Mouse (Mus musculus) limb, embryonic 11.5 days (tissue): ENCODE measurements around the gene Ift140. TPM values are rescaled to one million over a fixed set of nuclear protein-coding genes. Genes with fewer than 3 reads are reported as not detected.
A peak's percentile ranks its signal among the peaks of the same experiment; 100 is the strongest.

Experiments
- ATAC-seq: fragments of 200-750 bp; cut with Nextera tagmentation; 2 replicates; pipeline ENCODE4 v1.8.0; 2017; ENCODE audit warnings: low read depth; ENCODE audit not compliant: insufficient number of reproducible peaks, low FRiP score, low TSS enrichment
- DNase-seq: peaks from one replicate; pipeline ENCODE4 v3.0.0-alpha.2; 2015; ENCODE audit warnings: low spot score
- H3K27ac ChIP-seq: fragments of 300-500 bp; sonication (generic); replicated peaks from 2 replicates; pipeline ENCODE4 v1.5.1; 2014; ENCODE audit warnings: low read depth, mild to moderate bottlenecking, low read length
- H3K27me3 ChIP-seq: fragments of 300-500 bp; sonication (generic); 2 replicates; pipeline ENCODE4 v1.6.1; 2014; ENCODE audit warnings: mild to moderate bottlenecking, low read length, mixed read lengths; ENCODE audit not compliant: control insufficient read depth, insufficient read depth
- H3K36me3 ChIP-seq: fragments of 300-500 bp; sonication (generic); 2 replicates; pipeline ENCODE4 v1.6.1; 2014; ENCODE audit warnings: mild to moderate bottlenecking, low read length, moderate library complexity, mixed read lengths; ENCODE audit not compliant: control insufficient read depth, insufficient read depth
- H3K4me1 ChIP-seq: fragments of 300-500 bp; sonication (generic); 2 replicates; pipeline ENCODE4 v1.6.1; 2014; ENCODE audit warnings: low read length, mixed read lengths; ENCODE audit not compliant: control insufficient read depth, insufficient read depth
- H3K4me2 ChIP-seq: fragments of 300-500 bp; sonication (generic); 2 replicates; pipeline ENCODE4 v1.6.1; 2014; ENCODE audit warnings: low read depth, mild to moderate bottlenecking, moderate library complexity; ENCODE audit not compliant: severe bottlenecking
- H3K4me3 ChIP-seq: fragments of 300-500 bp; sonication (generic); 2 replicates; pipeline ENCODE4 v1.5.1; 2014; ENCODE audit warnings: low read depth, low read length
- H3K9ac ChIP-seq: fragments of 300-500 bp; sonication (generic); 2 replicates; pipeline ENCODE4 v1.6.1; 2014; ENCODE audit warnings: mild to moderate bottlenecking, low read length
- H3K9me3 ChIP-seq: fragments of 300-500 bp; sonication (generic); 2 replicates; pipeline ENCODE4 v1.6.1; 2016; ENCODE audit warnings: low read length; ENCODE audit not compliant: control insufficient read depth
- WGBS: fragments of 180-500 bp; shearing (Covaris S2); extraction: QIAGEN DNeasy Blood & Tissue Kit; methylation state at CpG from one replicate; pipeline ENCODE4 v1.1.7; 2014; 5-methylcytosine and 5-hydroxymethylcytosine counted together
- polyA plus RNA-seq: library from polyadenylated mRNA; unstranded; fragments of >200 nt; fragmentation: Nextera tagmentation; extraction: Ambion mirVana; gene quantifications from 2 replicates; pipeline ENCODE4 v1.2.1, GENCODE M21; 2014

The Ift140 gene
- 21.0 and 24.0 TPM in 2 replicates for polyA plus RNA-seq

DNA sequence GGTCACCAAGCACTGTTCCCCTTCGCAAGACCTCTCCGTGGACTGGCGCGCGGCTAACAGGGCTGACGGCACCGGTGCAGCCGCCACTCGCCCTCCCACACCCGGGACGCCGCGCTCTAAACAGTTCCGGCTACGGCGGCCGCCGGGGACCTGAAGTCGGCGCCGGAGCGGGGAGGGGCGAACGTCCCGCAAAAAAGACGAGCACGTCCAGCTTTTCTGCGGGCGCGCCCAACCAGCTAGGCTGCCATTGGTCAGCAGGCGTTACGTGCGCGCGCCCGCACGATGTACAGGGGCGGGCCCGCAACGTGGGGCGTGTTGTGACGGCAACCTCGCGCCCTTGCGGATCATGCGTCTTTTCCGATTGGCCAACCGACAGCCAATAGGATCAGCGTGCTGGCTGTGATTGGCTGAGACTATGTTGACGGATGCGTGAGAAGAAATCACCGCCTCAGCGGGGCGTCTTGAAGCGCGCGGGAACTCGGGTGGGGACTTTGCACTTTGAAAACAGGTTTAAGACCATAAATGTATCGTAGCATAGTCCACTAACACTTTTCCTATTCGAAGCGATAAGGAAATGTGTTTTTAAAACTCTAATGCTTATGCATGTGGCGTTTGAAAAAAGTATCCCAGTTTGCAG, at the start of gene Ift140, which contains the start of gene Cramp1l:
Gene Ift140 (plus strand): TSS at position 431 of the 637 bp plus-strand sequence.
Gene Cramp1l (minus strand): TSS at position 134 of the 637 bp plus-strand sequence.
- ATAC-seq (peak; percentile 98), DNase-seq (peak; percentile 99)
- Histone ChIP-seq H3K4me3 (peak within 1 kb of the TSS; percentile 99), H3K27ac (peak within 1 kb of the TSS; percentile 70), H3K4me1 (peaks cover 3% of the 10 kb centered on the region; the same call in 1 of the 2 replicates), H3K27me3 (no peaks in the 10 kb centered on the region), H3K9ac (peak within 1 kb of the TSS; percentile 98), H3K9me3 (no peaks in the 10 kb centered on the region), H3K4me2 (peak within 1 kb of the TSS; percentile 87), H3K36me3 (peaks cover 6% of the 10 kb centered on the region; the same call in 1 of the 2 replicates)
- under 1% methylated on average over 62 of the region's 62 CpGs for WGBS

DNA sequence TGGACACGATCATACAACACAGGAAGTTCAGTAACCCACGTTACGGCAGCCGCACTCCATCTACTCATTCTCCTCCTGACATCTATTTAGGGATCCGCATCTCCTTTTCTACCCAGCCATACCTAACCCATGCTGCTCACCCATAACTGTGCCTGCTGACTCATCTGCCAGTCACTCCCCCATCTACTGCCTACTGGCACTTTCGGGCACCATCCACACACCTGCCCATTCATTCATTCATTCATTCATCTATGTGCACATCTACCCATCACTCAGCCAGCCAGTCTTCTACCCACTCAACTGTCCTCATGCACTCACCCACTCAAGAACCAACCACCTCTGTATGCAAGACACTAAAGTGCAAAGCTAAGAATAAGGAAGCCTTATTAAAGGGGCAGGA, 28.7 kb upstream of the Ift140 start:
- ATAC-seq (no peak), DNase-seq (no peak)
- H3K4me3 ChIP-seq = no peak overlapping the region
- no peaks in the 10 kb centered on the region for H3K27me3 ChIP-seq
- 97% methylated on average over 6 of the region's 6 CpGs for WGBS
- H3K9me3 ChIP-seq = no peaks in the 10 kb centered on the region
- no peaks in the 10 kb centered on the region for H3K4me1 ChIP-seq
- peaks cover 41% of the 10 kb centered on the region for H3K36me3 ChIP-seq
- H3K9ac ChIP-seq = no peak overlapping the region
- H3K27ac ChIP-seq = no peak overlapping the region
- H3K4me2 ChIP-seq = no peak overlapping the region

DNA sequence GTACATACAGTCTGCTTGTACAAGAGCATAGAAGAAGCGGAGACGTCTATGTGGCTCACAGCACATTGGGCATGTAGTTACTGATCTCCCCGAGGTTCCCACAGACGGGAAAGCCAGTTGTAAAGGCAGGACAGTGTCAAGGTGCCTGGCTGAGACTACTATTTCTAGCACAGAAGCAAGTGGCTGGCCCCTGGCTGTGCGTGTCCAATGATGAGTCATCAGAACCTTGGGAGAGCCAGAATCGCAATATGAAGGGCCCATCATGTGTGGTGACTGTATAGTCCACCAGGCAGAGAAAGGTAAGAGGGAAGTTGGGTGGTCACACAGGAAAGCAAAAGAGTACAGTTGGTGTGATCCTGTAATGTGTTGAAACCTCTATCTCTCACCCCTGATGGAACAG, 21.2 kb upstream of the Ift140 start:
- WGBS = 95% methylated on average over 6 of the region's 6 CpGs
- Histone ChIP-seq H3K4me3 (no peak overlapping the region), H3K9ac (no peak overlapping the region), H3K4me2 (no peak overlapping the region), H3K4me1 (no peaks in the 10 kb centered on the region), H3K36me3 (peaks cover 41% of the 10 kb centered on the region), H3K9me3 (no peaks in the 10 kb centered on the region), H3K27ac (no peak overlapping the region), H3K27me3 (no peaks in the 10 kb centered on the region)
- DNase-seq (no peak), ATAC-seq (no peak)

DNA sequence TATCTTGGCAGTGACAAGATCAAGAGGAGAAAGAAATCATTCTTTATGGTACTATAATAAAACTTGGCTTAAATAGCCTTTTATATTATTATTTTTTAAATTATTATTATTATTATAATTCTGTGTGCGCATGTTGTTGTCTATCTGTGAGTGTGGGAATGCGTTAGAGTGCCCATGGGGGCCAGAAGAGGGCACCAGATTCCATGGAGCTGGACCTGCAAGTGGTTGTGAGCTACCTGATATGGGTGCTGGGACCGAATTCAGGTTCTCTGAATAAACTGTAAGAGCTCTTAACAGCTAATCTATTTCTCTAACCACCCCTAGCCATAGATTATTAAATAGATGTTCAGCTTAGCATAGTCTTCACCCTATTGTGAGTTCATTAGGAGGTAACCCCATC, 10.8 kb upstream of the Ift140 start:
- no peak overlapping the region for H3K9ac ChIP-seq
- no peaks in the 10 kb centered on the region for H3K4me1 ChIP-seq
- no peak overlapping the region for H3K4me3 ChIP-seq
- ATAC-seq = no peak
- no peaks in the 10 kb centered on the region for H3K27me3 ChIP-seq
- 94% methylated on average over 3 of the region's 3 CpGs for WGBS
- no peak overlapping the region for H3K27ac ChIP-seq
- no peaks in the 10 kb centered on the region for H3K9me3 ChIP-seq
- DNase-seq = no peak
- H3K36me3 ChIP-seq = peaks cover 31% of the 10 kb centered on the region
- H3K4me2 ChIP-seq = no peak overlapping the region

DNA sequence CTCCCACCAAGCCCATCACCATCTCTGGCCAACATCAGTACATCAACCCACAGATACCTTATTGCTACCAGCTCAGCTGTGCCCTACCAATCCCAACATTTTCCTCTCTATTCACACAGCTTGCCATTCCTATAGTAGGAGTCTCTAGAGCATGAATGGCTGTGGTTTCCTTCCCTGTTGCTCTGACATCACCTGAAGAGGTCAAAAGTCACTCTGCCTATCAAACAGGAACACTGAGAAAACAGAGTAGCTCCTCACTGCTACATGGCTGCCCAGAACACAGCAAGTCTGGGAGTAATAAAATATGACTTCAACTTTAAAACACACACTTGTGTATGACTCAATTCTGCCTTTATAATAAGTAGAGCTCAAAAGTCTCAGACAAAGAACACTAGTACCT, 8.4 kb upstream of the Ift140 start:
- H3K4me2 ChIP-seq = no peak overlapping the region
- H3K4me3 ChIP-seq = no peak overlapping the region
- H3K27me3 ChIP-seq = no peaks in the 10 kb centered on the region
- no peaks in the 10 kb centered on the region for H3K9me3 ChIP-seq
- H3K36me3 ChIP-seq = peaks cover 33% of the 10 kb centered on the region
- ATAC-seq (no peak), DNase-seq (no peak)
- no peak overlapping the region for H3K9ac ChIP-seq
- H3K4me1 ChIP-seq = no peaks in the 10 kb centered on the region
- no peak overlapping the region for H3K27ac ChIP-seq

DNA sequence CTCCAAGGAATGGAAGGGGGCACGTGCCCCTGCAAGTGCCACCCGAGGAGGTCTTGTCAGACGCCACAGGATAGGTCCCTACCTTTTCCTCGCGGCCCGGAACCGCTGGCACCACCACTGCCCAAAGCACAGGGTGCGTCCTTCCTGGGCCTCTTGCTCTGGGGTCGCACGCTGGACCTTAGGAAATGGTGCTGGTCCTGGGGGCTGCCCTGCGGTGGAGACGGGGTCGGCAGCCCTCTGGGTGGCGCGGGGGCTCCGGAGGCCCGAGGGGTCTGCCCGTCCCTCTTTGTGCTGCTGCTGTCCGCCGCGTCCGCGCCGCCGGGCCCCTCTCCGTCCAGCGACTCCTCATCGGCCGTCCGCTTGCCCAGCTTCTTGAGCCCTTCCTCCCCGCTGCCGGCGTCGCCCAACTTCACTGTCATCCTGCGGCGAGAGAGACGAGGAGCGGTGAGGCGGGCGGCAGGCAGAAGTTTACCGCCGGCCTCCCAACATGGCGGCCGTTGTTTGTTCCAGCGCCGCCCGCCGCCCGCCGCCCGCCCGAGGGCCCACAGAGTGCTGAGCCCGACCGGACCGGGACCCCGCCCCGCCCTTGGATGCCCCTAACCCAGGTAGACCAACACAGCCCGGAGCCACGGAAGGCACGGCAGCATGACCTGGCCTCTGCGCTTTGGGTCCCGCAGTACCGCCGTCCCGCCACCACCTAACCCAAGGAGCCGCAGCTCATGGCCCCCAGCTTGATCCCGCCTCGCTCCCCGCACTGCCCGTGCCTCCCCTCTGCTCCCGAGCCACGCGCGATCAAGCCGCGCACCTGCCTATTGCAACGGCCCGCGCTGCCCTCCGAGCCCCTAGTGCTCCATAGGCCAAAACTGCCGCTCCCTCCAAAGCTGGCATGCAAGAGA, 2.0 kb upstream of the Ift140 start:
- Histone ChIP-seq H3K4me3 (peak overlapping the region; percentile 99), H3K9ac (peak overlapping the region; percentile 98), H3K4me2 (peak overlapping the region; percentile 80), H3K27me3 (no peaks in the 10 kb centered on the region), H3K36me3 (peaks cover 9% of the 10 kb centered on the region; the same call in 1 of the 2 replicates), H3K27ac (peak overlapping the region; percentile 81), H3K9me3 (no peaks in the 10 kb centered on the region), H3K4me1 (peaks cover 3% of the 10 kb centered on the region; the same call in 1 of the 2 replicates)
- DNase-seq (peak; percentile 67), ATAC-seq (no peak)
- WGBS = under 1% methylated on average over 77 of the region's 81 CpGs

DNA sequence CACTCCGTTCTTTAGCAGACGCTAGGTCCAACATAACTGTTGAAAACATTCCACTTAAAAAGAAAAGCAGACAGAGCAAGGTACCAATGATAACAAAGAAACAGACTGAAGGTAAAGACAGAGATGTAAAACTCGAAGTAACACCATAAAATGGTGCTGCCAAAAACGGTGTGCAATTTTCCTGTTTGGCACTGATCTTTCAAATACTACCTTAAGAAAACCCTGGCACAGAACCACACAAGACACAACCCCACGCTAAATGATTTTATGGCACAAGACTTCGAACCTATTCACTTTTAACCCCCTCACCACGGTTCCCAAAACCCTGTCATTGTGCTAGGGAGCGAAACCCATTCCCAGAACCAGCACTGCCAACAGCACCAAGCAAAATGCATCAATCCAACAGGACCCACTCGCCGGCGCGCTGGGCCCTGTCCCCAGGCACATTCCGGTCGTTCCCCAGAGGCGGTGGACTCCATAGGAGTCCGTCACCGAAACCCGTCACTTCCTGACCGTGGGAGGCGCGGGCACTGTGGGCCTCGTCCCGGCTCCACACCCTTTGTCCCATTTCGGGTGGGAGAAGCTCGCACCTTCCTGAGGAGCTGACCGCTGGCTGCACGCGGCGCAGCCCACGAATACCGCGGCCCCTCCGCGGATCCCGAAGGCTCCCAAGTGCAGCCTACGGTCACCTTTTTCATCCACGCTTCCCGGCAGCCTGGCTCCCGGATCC, 879 bp upstream of the Ift140 start:
- WGBS = 1% methylated on average over 37 of the region's 39 CpGs
- H3K4me2 ChIP-seq = peak overlapping the region; percentile 80
- peaks cover 6% of the 10 kb centered on the region; the same call in 1 of the 2 replicates for H3K36me3 ChIP-seq
- no peaks in the 10 kb centered on the region for H3K27me3 ChIP-seq
- H3K4me1 ChIP-seq = peaks cover 3% of the 10 kb centered on the region; the same call in 1 of the 2 replicates
- peak overlapping the region; percentile 99 for H3K4me3 ChIP-seq
- no peaks in the 10 kb centered on the region for H3K9me3 ChIP-seq
- H3K9ac ChIP-seq = peak overlapping the region; percentile 98
- ATAC-seq (peak; percentile 1; the same call in 1 of the 2 replicates), DNase-seq (peak; percentile 61)
- peak overlapping the region; percentile 70; the same call in 1 of the 2 replicates for H3K27ac ChIP-seq
